Mouse (Mus musculus) ovary, adult 2 months (tissue): Measurements from ENCODE around the gene Arfrp1. TPM values are rescaled to one million over a fixed set of nuclear protein-coding genes. Genes with fewer than 3 reads are reported as not detected.

Source experiments
- polyA plus RNA-seq: library from polyadenylated mRNA; depleted of rRNA; stranded (reverse); fragments of >200 nt; gene quantifications from 2 replicates; pipeline ENCODE4 v1.2.3, GENCODE M21; 2012; rRNA removed

Arfrp1 gene
- polyA plus RNA-seq: 36.7 and 46.0 TPM in 2 replicates

GRCm38 (mm10) chr2:181364860-181365596 lies at the start of gene Arfrp1, which contains the start of gene Zgpat:
TSS of gene Arfrp1 (minus strand) at chr2:181365404.
TSS of gene Zgpat (plus strand) at chr2:181364928.

GRCm38 (mm10) chr2:181379778-181380177 lies 14.6 kb upstream of the Arfrp1 start, which contains the start of gene Lime1:
TSS of gene Lime1 (plus strand) at chr2:181380078.

GRCm38 (mm10) chr2:181319248-181320102 lies 45.7 kb downstream of the Arfrp1 start, which contains the start of gene Rtel1:
TSS of gene Rtel1 (plus strand) at chr2:181319739.

GRCm38 (mm10) chr2:181314080-181314810 lies 51.0 kb downstream of the Arfrp1 start, which contains the start of gene Stmn3:
TSS of gene Stmn3 (minus strand) at chr2:181314500.

Other genes with a start within 250 kb of the Arfrp1 start
- 0.19 TPM in 1 of 2 replicates, not detected in the other for gene Kcnq2, start 230.1 kb downstream of the Arfrp1 start, polyA plus RNA-seq
- gene Eef1a2, start 208.4 kb downstream of the Arfrp1 start, polyA plus RNA-seq: 0.16 and 0.44 TPM in 2 replicates
- 126 and 156 TPM in 2 replicates for gene Ppdpf, start 178.2 kb downstream of the Arfrp1 start, polyA plus RNA-seq
- 0.07 and 0.08 TPM in 2 replicates for gene Ptk6, start 162.6 kb downstream of the Arfrp1 start, polyA plus RNA-seq
- 0.56 and 1.00 TPM in 2 replicates for gene Srms, start 152.2 kb downstream of the Arfrp1 start, polyA plus RNA-seq
- gene Fndc11, start 145.4 kb downstream of the Arfrp1 start, polyA plus RNA-seq: 1.4 and 1.8 TPM in 2 replicates
- 28.3 and 34.1 TPM in 2 replicates for gene Helz2, start 123.4 kb downstream of the Arfrp1 start, polyA plus RNA-seq
- gene Gmeb2, start 77.4 kb downstream of the Arfrp1 start, polyA plus RNA-seq: 31.8 and 32.4 TPM in 2 replicates
- 0.36 TPM in 1 of 2 replicates, not detected in the other for gene Stmn3, start 50.9 kb downstream of the Arfrp1 start, polyA plus RNA-seq
- 53.9 and 70.8 TPM in 2 replicates for gene Rtel1, start 45.7 kb downstream of the Arfrp1 start, polyA plus RNA-seq
- 71.1 and 77.7 TPM in 2 replicates for gene Zgpat, start 476 bp downstream of the Arfrp1 start, polyA plus RNA-seq
- 191 and 210 TPM in 2 replicates for gene Lime1, start 14.7 kb upstream of the Arfrp1 start, polyA plus RNA-seq
- gene Zbtb46, start 94.0 kb upstream of the Arfrp1 start, polyA plus RNA-seq: 16.7 and 16.9 TPM in 2 replicates
- 0.14 and 0.43 TPM in 2 replicates for gene Abhd16b, start 127.8 kb upstream of the Arfrp1 start, polyA plus RNA-seq
- 62.8 and 108 TPM in 2 replicates for gene Tpd52l2, start 131.7 kb upstream of the Arfrp1 start, polyA plus RNA-seq
- gene Dnajc5, start 155.1 kb upstream of the Arfrp1 start, polyA plus RNA-seq: 61.5 and 73.6 TPM in 2 replicates
- gene Uckl1, start 219.5 kb upstream of the Arfrp1 start, polyA plus RNA-seq: 146 and 181 TPM in 2 replicates
- 21.1 and 26.7 TPM in 2 replicates for gene Prpf6, start 226.5 kb upstream of the Arfrp1 start, polyA plus RNA-seq
- 108 and 116 TPM in 2 replicates for gene Zfp512b, start 227.4 kb upstream of the Arfrp1 start, polyA plus RNA-seq
- 41.9 and 44.3 TPM in 2 replicates for gene Samd10, start 233.8 kb upstream of the Arfrp1 start, polyA plus RNA-seq